Mouse (Mus musculus) hindbrain, embryonic 13.5 days (tissue): ENCODE results near the gene Stard5. TPM values are rescaled to one million over a fixed set of nuclear protein-coding genes. Genes with fewer than 3 reads are reported as not detected.
A peak's percentile ranks its signal among the peaks of the same experiment; 100 is the strongest.

ENCODE experiments used
- ATAC-seq: fragments of 200-750 bp; cut with Nextera tagmentation; 2 replicates; pipeline ENCODE4 v1.8.0; 2017; ENCODE audit warnings: moderate TSS enrichment; ENCODE audit not compliant: low FRiP score
- H3K27ac ChIP-seq: fragments of 300-500 bp; sonication (generic); 2 replicates; pipeline ENCODE4 v1.5.1; 2015; ENCODE audit warnings: inconsistent platforms, mild to moderate bottlenecking, moderate library complexity
- H3K27me3 ChIP-seq: fragments of 300-500 bp; sonication (generic); 2 replicates; pipeline ENCODE4 v1.6.1; 2015; ENCODE audit warnings: mild to moderate bottlenecking, inconsistent platforms
- H3K36me3 ChIP-seq: fragments of 300-500 bp; sonication (generic); 2 replicates; pipeline ENCODE4 v1.6.1; 2015; ENCODE audit warnings: mild to moderate bottlenecking, inconsistent platforms
- H3K4me1 ChIP-seq: fragments of 300-500 bp; sonication (generic); replicated peaks from 2 replicates; pipeline ENCODE4 v1.6.1; 2015; ENCODE audit warnings: inconsistent platforms
- H3K4me2 ChIP-seq: fragments of 300-500 bp; sonication (generic); 2 replicates; pipeline ENCODE4 v1.6.1; 2015; ENCODE audit warnings: inconsistent platforms, mild to moderate bottlenecking, moderate library complexity
- H3K4me3 ChIP-seq: fragments of 300-500 bp; sonication (generic); 2 replicates; pipeline ENCODE4 v1.5.1; 2015; ENCODE audit warnings: mild to moderate bottlenecking, inconsistent platforms
- H3K9ac ChIP-seq: fragments of 300-500 bp; sonication (generic); 2 replicates; pipeline ENCODE4 v1.6.1; 2015; ENCODE audit warnings: mild to moderate bottlenecking, inconsistent platforms
- H3K9me3 ChIP-seq: fragments of 300-500 bp; sonication (generic); 2 replicates; pipeline ENCODE4 v1.6.1; 2016; ENCODE audit warnings: inconsistent platforms
- WGBS: fragments of 180-500 bp; shearing (Covaris S2); methylation state at CpG from one replicate; pipeline ENCODE4 v1.1.7; 2015; 5-methylcytosine and 5-hydroxymethylcytosine counted together
- polyA plus RNA-seq: library from polyadenylated mRNA; unstranded; fragments of >200 nt; fragmentation: Nextera tagmentation; extraction: Ambion mirVana; gene quantifications from 2 replicates; pipeline ENCODE4 v1.2.1, GENCODE M21; 2015

Gene Stard5
- polyA plus RNA-seq, 1 experiment from 2014 or later: 7.6 TPM

GRCm38 (mm10) chr7:83654938-83655630 is 23.3 kb downstream of the Stard5 start:
- Histone ChIP-seq H3K9me3 (no peaks in the 10 kb centered on the region), H3K4me3 (no peak overlapping the region), H3K9ac (no peak overlapping the region), H3K4me1 (no peaks in the 10 kb centered on the region), H3K4me2 (no peak overlapping the region), H3K27me3 (no peaks in the 10 kb centered on the region), H3K36me3 (no peaks in the 10 kb centered on the region), H3K27ac (no peak overlapping the region)
- no peak for ATAC-seq
- WGBS: 80% methylated on average over 5 of the region's 5 CpGs

GRCm38 (mm10) chr7:83658716-83659115 is 27.0 kb downstream of the Stard5 start:
- H3K9ac ChIP-seq: no peak overlapping the region
- no peak for ATAC-seq
- WGBS: 61% methylated on average over 1 of the region's 1 CpGs
- H3K4me1 ChIP-seq: no peaks in the 10 kb centered on the region
- no peaks in the 10 kb centered on the region for H3K36me3 ChIP-seq
- no peaks in the 10 kb centered on the region for H3K27me3 ChIP-seq
- H3K4me2 ChIP-seq: no peak overlapping the region
- H3K4me3 ChIP-seq: no peak overlapping the region
- no peak overlapping the region for H3K27ac ChIP-seq
- no peaks in the 10 kb centered on the region for H3K9me3 ChIP-seq

GRCm38 (mm10) chr7:83659159-83660065 is 27.7 kb downstream of the Stard5 start:
- no peaks in the 10 kb centered on the region for H3K9me3 ChIP-seq
- WGBS: 93% methylated on average over 9 of the region's 9 CpGs
- no peak overlapping the region for H3K9ac ChIP-seq
- no peak overlapping the region for H3K27ac ChIP-seq
- H3K4me3 ChIP-seq: no peak overlapping the region
- no peaks in the 10 kb centered on the region for H3K4me1 ChIP-seq
- H3K4me2 ChIP-seq: no peak overlapping the region
- no peaks in the 10 kb centered on the region for H3K27me3 ChIP-seq
- H3K36me3 ChIP-seq: no peaks in the 10 kb centered on the region
- no peak for ATAC-seq

- Histone ChIP-seq H3K27me3 (no peaks in the 10 kb centered on the region), H3K9me3 (no peaks in the 10 kb centered on the region), H3K36me3 (no peaks in the 10 kb centered on the region), H3K4me3 (no peak overlapping the region), H3K27ac (no peak overlapping the region), H3K9ac (no peak overlapping the region), H3K4me2 (no peak overlapping the region), H3K4me1 (no peaks in the 10 kb centered on the region)
- WGBS: 93% methylated on average over 11 of the region's 11 CpGs
- ATAC-seq: no peak
Observed at GRCm38 (mm10) chr7:83660273-83660691, 28.5 kb downstream of the Stard5 start.

GRCm38 (mm10) chr7:83661031-83661430 is 29.3 kb downstream of the Stard5 start:
- H3K4me1 ChIP-seq: no peaks in the 10 kb centered on the region
- no peaks in the 10 kb centered on the region for H3K27me3 ChIP-seq
- no peaks in the 10 kb centered on the region for H3K9me3 ChIP-seq
- no peak overlapping the region for H3K4me3 ChIP-seq
- no peak for ATAC-seq
- H3K27ac ChIP-seq: no peak overlapping the region
- H3K36me3 ChIP-seq: no peaks in the 10 kb centered on the region
- H3K9ac ChIP-seq: no peak overlapping the region
- H3K4me2 ChIP-seq: no peak overlapping the region
- 92% methylated on average over 10 of the region's 10 CpGs for WGBS

- no peak overlapping the region for H3K9ac ChIP-seq
- ATAC-seq: no peak
- H3K4me3 ChIP-seq: no peak overlapping the region
- H3K27ac ChIP-seq: no peak overlapping the region
- no peaks in the 10 kb centered on the region for H3K36me3 ChIP-seq
- no peaks in the 10 kb centered on the region for H3K9me3 ChIP-seq
- no peaks in the 10 kb centered on the region for H3K4me1 ChIP-seq
- no peaks in the 10 kb centered on the region for H3K27me3 ChIP-seq
- H3K4me2 ChIP-seq: no peak overlapping the region
- WGBS: 98% methylated on average over 3 of the region's 3 CpGs
Observed at GRCm38 (mm10) chr7:83661763-83662162, 30.0 kb downstream of the Stard5 start.

GRCm38 (mm10) chr7:83662711-83663375 is 31.1 kb downstream of the Stard5 start:
- H3K4me3 ChIP-seq: no peak overlapping the region
- WGBS: 88% methylated on average over 6 of the region's 6 CpGs
- H3K4me1 ChIP-seq: no peaks in the 10 kb centered on the region
- no peak overlapping the region for H3K27ac ChIP-seq
- H3K36me3 ChIP-seq: no peaks in the 10 kb centered on the region
- ATAC-seq: no peak
- no peak overlapping the region for H3K9ac ChIP-seq
- no peak overlapping the region for H3K4me2 ChIP-seq
- H3K9me3 ChIP-seq: no peaks in the 10 kb centered on the region
- no peaks in the 10 kb centered on the region for H3K27me3 ChIP-seq

- Histone ChIP-seq H3K4me2 (no peak overlapping the region), H3K4me1 (no peaks in the 10 kb centered on the region), H3K9ac (no peak overlapping the region), H3K27ac (no peak overlapping the region), H3K4me3 (no peak overlapping the region), H3K36me3 (no peaks in the 10 kb centered on the region), H3K9me3 (no peaks in the 10 kb centered on the region), H3K27me3 (no peaks in the 10 kb centered on the region)
- 83% methylated on average over 4 of the region's 4 CpGs for WGBS
- ATAC-seq: no peak
Observed at GRCm38 (mm10) chr7:83666087-83666595, 34.4 kb downstream of the Stard5 start.

GRCm38 (mm10) chr7:83667936-83668645 is 36.3 kb downstream of the Stard5 start:
- no peaks in the 10 kb centered on the region for H3K4me1 ChIP-seq
- H3K9ac ChIP-seq: no peak overlapping the region
- H3K4me2 ChIP-seq: no peak overlapping the region
- H3K27ac ChIP-seq: no peak overlapping the region
- WGBS: 92% methylated on average over 5 of the region's 5 CpGs
- no peaks in the 10 kb centered on the region for H3K9me3 ChIP-seq
- ATAC-seq: no peak
- no peak overlapping the region for H3K4me3 ChIP-seq
- H3K27me3 ChIP-seq: no peaks in the 10 kb centered on the region
- H3K36me3 ChIP-seq: no peaks in the 10 kb centered on the region

- peak; percentile 61; the same call in 1 of the 2 replicates for ATAC-seq
Observed at GRCm38 (mm10) chr7:83668724-83669123, 37.0 kb downstream of the Stard5 start.

GRCm38 (mm10) chr7:83671573-83671972 is 39.8 kb downstream of the Stard5 start:
- WGBS: 89% methylated on average over 6 of the region's 6 CpGs
- no peak overlapping the region for H3K4me2 ChIP-seq
- H3K36me3 ChIP-seq: no peaks in the 10 kb centered on the region

More at GRCm38 (mm10) chr7:83668724-83669123, 37.0 kb downstream of the Stard5 start:
- no peaks in the 10 kb centered on the region for H3K36me3 ChIP-seq
- no peak overlapping the region for H3K4me2 ChIP-seq
- no peak overlapping the region for H3K4me3 ChIP-seq
- no peaks in the 10 kb centered on the region for H3K9me3 ChIP-seq
- no peaks in the 10 kb centered on the region for H3K4me1 ChIP-seq
- no peaks in the 10 kb centered on the region for H3K27me3 ChIP-seq
- H3K27ac ChIP-seq: no peak overlapping the region
- whole genome bisulfite sequencing: 26% methylated on average over 1 of the region's 1 CpGs
- H3K9ac ChIP-seq: no peak overlapping the region

More at GRCm38 (mm10) chr7:83671573-83671972, 39.8 kb downstream of the Stard5 start:
- Histone ChIP-seq H3K9me3 (no peaks in the 10 kb centered on the region), H3K9ac (no peak overlapping the region), H3K27ac (no peak overlapping the region), H3K27me3 (no peaks in the 10 kb centered on the region), H3K4me3 (no peak overlapping the region), H3K4me1 (no peaks in the 10 kb centered on the region)
- no peak for ATAC-seq
